Mouse (Mus musculus): ENCODE results near the gene Cda.

Gene Cda

GRCm38 (mm10) chr4:138367641-138368497 is at the start of gene Cda:
TSS of gene Cda (minus strand) at chr4:138367992.
- DNase-seq: peak; percentile 80

GRCm38 (mm10) chr4:138416414-138416813 is 48.6 kb upstream of the Cda start:
- DNase-seq: no peak

- DNase-seq: no peak
These were observed 48.2 kb upstream of the Cda start for GRCm38 (mm10) chr4:138415991-138416390.

GRCm38 (mm10) chr4:138414725-138415124 is 46.9 kb upstream of the Cda start:
- DNase-seq: no peak

GRCm38 (mm10) chr4:138411504-138412121 is 43.8 kb upstream of the Cda start:
- DNase-seq: no peak

GRCm38 (mm10) chr4:138411011-138411410 is 43.2 kb upstream of the Cda start:
- no peak for DNase-seq

GRCm38 (mm10) chr4:138407479-138408194 is 39.8 kb upstream of the Cda start:
- no peak for DNase-seq

GRCm38 (mm10) chr4:138404806-138405205 is 37.0 kb upstream of the Cda start:
- peak; percentile 47 for DNase-seq

- DNase-seq: no peak
These were observed 28.9 kb upstream of the Cda start for GRCm38 (mm10) chr4:138396711-138397110.

- DNase-seq: peak; percentile 25
These were observed 28.3 kb upstream of the Cda start, which contains the start of gene Fam43b for GRCm38 (mm10) chr4:138395971-138396645. TSS of gene Fam43b (minus strand) at chr4:138396528.

GRCm38 (mm10) chr4:138395087-138395970 is 27.5 kb upstream of the Cda start:
- DNase-seq: no peak

GRCm38 (mm10) chr4:138393703-138394102 is 25.9 kb upstream of the Cda start:
- no peak for DNase-seq

- no peak for DNase-seq
These were observed 16.0 kb upstream of the Cda start for GRCm38 (mm10) chr4:138383789-138384188.

- no peak for DNase-seq
These were observed 14.7 kb upstream of the Cda start for GRCm38 (mm10) chr4:138382462-138382861.

GRCm38 (mm10) chr4:138380132-138380689 is 12.4 kb upstream of the Cda start:
- DNase-seq: no peak

GRCm38 (mm10) chr4:138379091-138379840 is 11.5 kb upstream of the Cda start:
- peak; percentile 45 for DNase-seq

- DNase-seq: peak; percentile 14
These were observed 9.7 kb upstream of the Cda start for GRCm38 (mm10) chr4:138377526-138377925.

- no peak for DNase-seq
These were observed 7.3 kb upstream of the Cda start for GRCm38 (mm10) chr4:138375117-138375516.

- no peak for DNase-seq
These were observed 3.3 kb upstream of the Cda start for GRCm38 (mm10) chr4:138370996-138371516.

GRCm38 (mm10) chr4:138368498-138369260 is 887 bp upstream of the Cda start:
- DNase-seq: no peak

Measured in liver (tissue).